Mouse (Mus musculus): ENCODE results near the gene Trex1.

DNA sequence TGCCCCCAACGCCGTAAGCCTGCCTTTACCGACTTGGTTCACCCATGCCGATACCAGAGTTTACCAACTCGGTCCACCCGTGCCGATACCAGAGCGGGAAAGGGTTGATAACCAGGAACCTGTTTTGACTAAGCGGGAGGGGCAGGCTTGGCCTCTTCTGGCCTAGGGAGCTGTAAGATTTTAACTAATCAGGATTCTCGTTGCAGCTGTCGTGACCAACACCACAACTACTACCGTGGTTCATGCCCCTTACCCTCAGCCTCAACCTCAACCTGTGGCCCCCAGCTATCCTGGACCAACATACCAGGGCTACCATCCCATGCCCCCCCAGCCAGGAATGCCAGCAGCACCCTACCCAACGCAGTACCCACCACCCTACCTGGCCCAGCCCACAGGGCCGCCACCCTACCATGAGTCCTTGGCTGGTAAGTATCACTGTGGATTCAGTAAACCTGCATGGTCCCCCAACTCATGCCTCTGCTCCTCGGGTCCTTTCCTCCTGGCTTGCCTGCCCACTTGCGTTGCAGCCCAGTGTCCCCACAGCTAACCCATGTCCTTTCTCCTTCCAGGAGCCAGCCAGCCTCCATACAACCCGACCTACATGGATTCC, 3.3 kb downstream of the Trex1 start:
- TF ChIP-seq CTCF (IDR thresholded peaks at IDR 0.05; ENCODE audit: low read depth) (no peak), EP300 (optimal IDR thresholded peaks at IDR 0.05) (no peak)

Measured in stomach, postnatal 0 days (tissue).